ENCODE assay signal across 1 mouse cellular context in the genomic region with DNA sequence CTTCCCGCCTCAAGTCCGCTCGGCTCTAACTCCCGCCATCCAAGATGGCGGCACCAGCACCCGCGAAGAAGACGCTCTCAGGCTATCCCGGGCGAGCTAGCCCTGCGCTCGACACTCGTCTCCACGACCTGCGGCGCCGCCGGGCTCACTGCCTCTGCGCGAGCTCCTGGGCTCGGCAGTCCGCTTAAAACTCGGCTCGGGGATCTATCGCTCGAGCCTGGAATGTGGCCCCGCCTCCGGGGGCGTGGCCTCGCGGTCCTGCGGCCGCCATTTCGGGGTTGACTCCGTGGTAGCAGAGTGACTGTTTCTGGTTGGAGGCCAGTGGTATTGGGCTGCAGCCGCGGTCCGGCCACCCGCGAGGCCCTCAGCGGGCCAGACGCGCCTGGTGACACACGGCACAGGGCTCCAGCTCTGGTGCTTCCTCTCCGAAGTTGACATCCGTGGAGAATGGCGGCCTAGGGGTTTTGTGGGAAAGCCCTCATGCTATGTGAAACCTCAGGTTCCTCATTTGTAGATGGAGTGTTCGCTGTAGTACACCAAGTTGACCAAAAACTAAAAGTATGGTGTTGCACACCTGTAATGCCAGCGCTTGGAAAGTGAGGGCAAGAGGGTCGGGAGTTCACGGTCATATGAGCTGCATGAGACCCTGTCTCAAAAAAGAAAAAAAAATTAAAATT.
TF ChIP-seq lines count a peak whose summit lies in the region.

A gene (minus strand): TSS at position 184 of the 677 bp plus-strand sequence.

TF ChIP-seq in MEL, 35 proteins besides CTCF, POLR2A, EP300 and RAD21 (continued from another document):
- TF ChIP-seq ZC3H11A (IDR thresholded peaks at IDR 0.05; ENCODE audit: low read depth, low read length), result peak; percentile 20; the same call in 1 of the 2 replicates
- no peak for TF ChIP-seq BHLHE40 (IDR thresholded peaks at IDR 0.05; ENCODE audit: borderline replicate concordance, low read depth, low read length)
- TF ChIP-seq ZNF384 (IDR thresholded peaks at IDR 0.05; ENCODE audit: low read depth, low read length), result peak; percentile 54
